Mouse (Mus musculus) limb, embryonic 13.5 days (tissue): ENCODE measurements around the gene Ttll2. TPM values are rescaled to one million over a fixed set of nuclear protein-coding genes. Genes with fewer than 3 reads are reported as not detected.
"Not testable (repeated sequence)": the region's sequence is repeated elsewhere in the genome, so short reads cannot be mapped to it uniquely, and the experiment has no call there.

ENCODE experiments used
- ATAC-seq: fragments of 200-750 bp; cut with Nextera tagmentation; 2 replicates; pipeline ENCODE4 v1.8.0; 2017; ENCODE audit warnings: low read depth, moderate number of reproducible peaks, moderate TSS enrichment; ENCODE audit not compliant: low FRiP score
- H3K27ac ChIP-seq: fragments of 300-500 bp; sonication (generic); 2 replicates; pipeline ENCODE4 v1.5.1; 2015; ENCODE audit warnings: inconsistent platforms, mild to moderate bottlenecking, moderate library complexity
- H3K27me3 ChIP-seq: fragments of 300-500 bp; sonication (generic); 2 replicates; pipeline ENCODE4 v1.6.1; 2015; ENCODE audit warnings: mild to moderate bottlenecking, inconsistent platforms
- H3K36me3 ChIP-seq: fragments of 300-500 bp; sonication (generic); 2 replicates; pipeline ENCODE4 v1.6.1; 2015; ENCODE audit warnings: inconsistent platforms, mild to moderate bottlenecking, moderate library complexity
- H3K4me1 ChIP-seq: fragments of 300-500 bp; sonication (generic); 2 replicates; pipeline ENCODE4 v1.6.1; 2015; ENCODE audit warnings: inconsistent platforms
- H3K4me2 ChIP-seq: fragments of 300-500 bp; sonication (generic); replicated peaks from 2 replicates; pipeline ENCODE4 v1.6.1; 2015; ENCODE audit warnings: inconsistent platforms, mild to moderate bottlenecking, moderate library complexity
- H3K4me3 ChIP-seq: fragments of 300-500 bp; sonication (generic); 2 replicates; pipeline ENCODE4 v1.5.1; 2015; ENCODE audit warnings: moderate library complexity, mild to moderate bottlenecking, inconsistent platforms
- H3K9ac ChIP-seq: fragments of 300-500 bp; sonication (generic); 2 replicates; pipeline ENCODE4 v1.6.1; 2015; ENCODE audit warnings: mild to moderate bottlenecking, inconsistent platforms
- H3K9me3 ChIP-seq: fragments of 300-500 bp; sonication (generic); 2 replicates; pipeline ENCODE4 v1.6.1; 2016; ENCODE audit warnings: inconsistent platforms
- WGBS: fragments of 180-500 bp; shearing (Covaris S2); methylation state at CpG from one replicate; pipeline ENCODE4 v1.1.7; 2015; 5-methylcytosine and 5-hydroxymethylcytosine counted together
- polyA plus RNA-seq: library from polyadenylated mRNA; unstranded; fragments of >200 nt; fragmentation: Nextera tagmentation; extraction: Ambion mirVana; gene quantifications from 2 replicates; pipeline ENCODE4 v1.2.1, GENCODE M21; 2015

Gene Ttll2
- polyA plus RNA-seq, 1 experiment from 2014 or later, result not detected

- H3K4me2 ChIP-seq, H3K4me3 ChIP-seq, H3K9me3 ChIP-seq, H3K9ac ChIP-seq, H3K36me3 ChIP-seq, H3K27me3 ChIP-seq, H3K27ac ChIP-seq, H3K4me1 ChIP-seq, ATAC-seq: not testable (repeated sequence)
- WGBS, result 69% methylated on average over 2 of the region's 3 CpGs
Observed at GRCm38 (mm10) chr17:7348765-7349164, 3.7 kb downstream of the Ttll2 start.

GRCm38 (mm10) chr17:7337381-7337780 is 15.1 kb downstream of the Ttll2 start:
- WGBS, result 78% methylated on average over 7 of the region's 9 CpGs
- not testable (repeated sequence) for H3K36me3 ChIP-seq, H3K27me3 ChIP-seq, H3K4me2 ChIP-seq, H3K4me1 ChIP-seq, H3K9ac ChIP-seq, H3K9me3 ChIP-seq, H3K27ac ChIP-seq, ATAC-seq, H3K4me3 ChIP-seq

GRCm38 (mm10) chr17:7332745-7333144 is 19.8 kb downstream of the Ttll2 start:
- not testable (repeated sequence) for ATAC-seq, H3K27me3 ChIP-seq, H3K36me3 ChIP-seq, H3K9me3 ChIP-seq, H3K4me3 ChIP-seq, H3K9ac ChIP-seq, H3K4me1 ChIP-seq, H3K27ac ChIP-seq, H3K4me2 ChIP-seq
- 67% methylated on average over 3 of the region's 5 CpGs for WGBS

GRCm38 (mm10) chr17:7326415-7326814 is 26.1 kb downstream of the Ttll2 start:
- H3K4me3 ChIP-seq, ATAC-seq, H3K4me1 ChIP-seq, H3K27ac ChIP-seq, H3K27me3 ChIP-seq, H3K4me2 ChIP-seq, H3K36me3 ChIP-seq, H3K9ac ChIP-seq, H3K9me3 ChIP-seq: not testable (repeated sequence)
- WGBS, result 72% methylated on average over 8 of the region's 8 CpGs

- not testable (repeated sequence) for H3K4me2 ChIP-seq, H3K9ac ChIP-seq, ATAC-seq, H3K9me3 ChIP-seq, H3K36me3 ChIP-seq, H3K4me3 ChIP-seq, H3K27me3 ChIP-seq, H3K4me1 ChIP-seq, H3K27ac ChIP-seq
- 92% methylated on average over 5 of the region's 5 CpGs for WGBS
Observed at GRCm38 (mm10) chr17:7324346-7324745, 28.1 kb downstream of the Ttll2 start, which contains the start of gene Tcp10a. Tcp10a (plus strand) TSS chr17:7324646.

- not testable (repeated sequence) for H3K9me3 ChIP-seq, H3K9ac ChIP-seq, H3K4me3 ChIP-seq, H3K27me3 ChIP-seq, H3K4me2 ChIP-seq, H3K4me1 ChIP-seq, ATAC-seq, H3K27ac ChIP-seq, H3K36me3 ChIP-seq
- 83% methylated on average over 6 of the region's 6 CpGs for WGBS
Observed at GRCm38 (mm10) chr17:7319789-7320188, 32.7 kb downstream of the Ttll2 start.

GRCm38 (mm10) chr17:7315693-7316382 is 36.7 kb downstream of the Ttll2 start:
- H3K4me1 ChIP-seq, H3K9me3 ChIP-seq, H3K27me3 ChIP-seq, ATAC-seq, H3K27ac ChIP-seq, H3K4me3 ChIP-seq, H3K36me3 ChIP-seq, H3K4me2 ChIP-seq, H3K9ac ChIP-seq: not testable (repeated sequence)
- WGBS, result 78% methylated on average over 8 of the region's 8 CpGs

- not testable (repeated sequence) for H3K4me2 ChIP-seq, H3K9me3 ChIP-seq, H3K36me3 ChIP-seq
Observed at GRCm38 (mm10) chr17:7306278-7307196, 46.0 kb downstream of the Ttll2 start.

More at GRCm38 (mm10) chr17:7306278-7307196, 46.0 kb downstream of the Ttll2 start:
- WGBS, result 53% methylated on average over 8 of the region's 8 CpGs
- ATAC-seq, result peak; percentile 77
- H3K27me3 ChIP-seq, H3K9ac ChIP-seq, H3K27ac ChIP-seq, H3K4me3 ChIP-seq, H3K4me1 ChIP-seq: not testable (repeated sequence)

Other genes starting within 250 kb of the Ttll2 start
- gene Rps6ka2, start 182.6 kb downstream of the Ttll2 start, polyA plus RNA-seq, result 14.6 and 16.0 TPM in 2 replicates
- not detected in 2 replicates for gene Tcp10a, start 28.1 kb downstream of the Ttll2 start, polyA plus RNA-seq
- gene Gm49630, start 19.3 kb upstream of the Ttll2 start, polyA plus RNA-seq, result not detected in 2 replicates
- not detected in 2 replicates for gene Unc93a2, start 32.8 kb upstream of the Ttll2 start, polyA plus RNA-seq